Mouse (Mus musculus) liver, adult 2 months (tissue): ENCODE results near the gene Fubp1.

ENCODE experiments used
- CTCF ChIP-seq: fragments of 200-500 bp; IDR thresholded peaks from 2 replicates; pipeline ENCODE4 v1.5.1; 2011; ENCODE audit warnings: low read depth, low read length, control low read depth
- POLR2A ChIP-seq: fragments of 200-500 bp; IDR thresholded peaks from 2 replicates; pipeline ENCODE4 v1.6.1; 2011; ENCODE audit warnings: low read length, control low read depth; ENCODE audit not compliant: insufficient read depth; ENCODE audit errors: extremely low read depth

GRCm38 (mm10) chr3:152201181-152201580 is 9.0 kb upstream of the Fubp1 start:
- TF ChIP-seq CTCF, result no peak
- TF ChIP-seq POLR2A, result no peak
